Mouse (Mus musculus) cerebellum, adult 8-10 months (tissue): ENCODE results near the gene Syap1.
"Not testable (repeated sequence)": the region's sequence is repeated elsewhere in the genome, so short reads cannot be mapped to it uniquely, and the experiment has no call there.

Experiments
- DNase-seq: peaks from one replicate; pipeline ENCODE4 v3.0.0; 2022

The Syap1 gene

DNA sequence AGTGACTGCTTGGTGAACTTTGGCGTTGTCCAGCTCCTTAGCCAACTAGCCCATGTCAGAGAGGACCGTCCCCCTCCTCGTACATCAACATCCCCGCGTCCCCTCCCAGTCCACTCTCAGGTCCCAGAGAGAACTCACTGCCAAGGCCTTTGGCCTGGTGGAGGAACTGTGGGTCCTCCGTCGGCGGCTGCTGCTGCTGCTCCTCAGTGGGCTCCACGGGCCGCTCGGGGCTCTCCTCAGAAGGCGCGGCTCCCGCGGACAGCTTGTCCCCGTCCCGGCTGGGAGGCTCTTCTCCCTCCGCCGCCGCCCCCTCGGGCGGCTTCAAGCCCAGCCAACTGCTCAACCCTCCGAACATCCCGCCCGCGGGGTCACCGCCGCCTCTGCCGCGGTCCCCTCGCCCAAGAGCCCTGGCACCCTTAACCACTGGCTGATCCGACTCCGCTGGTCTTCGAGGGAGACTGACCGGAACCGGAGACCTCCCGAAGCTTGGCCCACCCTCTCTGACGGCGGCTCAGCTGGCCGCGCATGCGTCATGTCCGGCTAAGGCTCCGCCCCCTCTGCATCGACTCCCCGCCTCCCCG lies at the start of gene Syap1:
TSS of gene Syap1 (minus strand) at position 517 of the 581 bp plus-strand sequence.
- peak; percentile 73 for DNase-seq

DNA sequence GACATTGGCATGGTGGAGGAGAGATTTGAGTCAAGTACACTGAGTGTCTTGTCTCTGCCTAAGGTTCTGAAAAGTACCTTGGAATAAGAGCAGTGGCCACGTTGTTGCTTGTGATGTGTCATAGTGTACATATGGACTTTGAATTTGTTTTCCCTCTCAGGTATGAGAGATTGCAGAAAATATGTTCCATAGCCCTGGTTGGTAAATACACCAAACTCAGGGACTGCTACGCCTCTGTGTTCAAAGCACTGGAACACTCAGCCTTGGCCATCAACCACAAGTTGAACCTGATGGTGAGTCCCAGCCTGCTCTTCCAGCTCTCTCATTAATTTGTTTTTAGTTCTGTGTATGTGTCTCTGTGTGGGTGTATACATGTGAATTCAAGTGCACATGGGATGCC lies 43.2 kb upstream of the Syap1 start:
- no peak for DNase-seq

DNA sequence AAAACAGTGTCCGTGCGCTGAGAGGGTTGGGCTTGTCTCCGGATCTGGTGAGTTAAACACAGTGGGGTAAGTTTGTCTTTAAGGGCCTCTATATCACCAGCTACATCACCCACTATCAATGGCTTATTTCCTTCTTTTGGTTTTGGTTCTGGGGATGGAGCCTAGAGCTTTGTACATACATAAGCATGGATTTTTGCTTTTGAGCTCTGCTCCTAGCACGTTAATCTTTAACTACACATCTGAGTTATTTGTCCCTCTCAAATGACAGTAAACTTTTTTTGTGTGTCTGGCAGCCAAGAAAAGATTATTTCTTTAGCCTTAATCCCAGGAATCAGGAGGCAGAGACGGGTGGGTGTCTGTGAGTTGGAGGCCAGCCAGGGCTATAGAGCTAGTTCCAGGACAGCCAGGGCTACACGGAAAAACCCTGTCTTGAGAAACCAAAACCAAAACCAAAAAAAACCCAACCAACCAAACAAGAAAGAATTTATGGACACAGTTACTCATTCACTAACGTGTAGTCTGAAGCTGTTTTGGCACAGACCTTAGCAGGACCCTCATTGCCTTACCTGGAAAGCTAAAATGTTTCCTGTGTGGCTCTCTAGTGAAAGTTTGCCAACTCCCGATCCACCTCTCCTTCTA lies 33.4 kb upstream of the Syap1 start:
- DNase-seq: no peak

DNA sequence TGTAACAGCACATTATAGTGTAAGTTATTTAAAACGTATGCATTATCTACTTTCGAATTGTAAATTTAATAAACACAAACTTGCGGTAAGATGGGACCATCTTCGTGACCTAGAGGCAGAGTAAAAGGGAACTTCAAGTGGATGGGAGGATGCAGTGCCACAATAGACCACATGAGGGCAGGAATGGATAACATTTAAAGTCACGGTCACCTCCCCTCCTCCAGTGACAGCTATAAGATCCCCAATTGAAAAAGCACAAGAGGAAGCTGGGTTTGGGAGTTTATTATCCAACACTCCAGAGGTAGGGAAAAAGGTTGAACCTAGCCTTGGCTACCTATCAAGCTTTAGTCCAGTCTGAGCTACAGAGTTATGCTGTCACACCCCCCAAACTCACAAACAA lies 27.4 kb upstream of the Syap1 start:
- DNase-seq: peak; percentile 36

DNA sequence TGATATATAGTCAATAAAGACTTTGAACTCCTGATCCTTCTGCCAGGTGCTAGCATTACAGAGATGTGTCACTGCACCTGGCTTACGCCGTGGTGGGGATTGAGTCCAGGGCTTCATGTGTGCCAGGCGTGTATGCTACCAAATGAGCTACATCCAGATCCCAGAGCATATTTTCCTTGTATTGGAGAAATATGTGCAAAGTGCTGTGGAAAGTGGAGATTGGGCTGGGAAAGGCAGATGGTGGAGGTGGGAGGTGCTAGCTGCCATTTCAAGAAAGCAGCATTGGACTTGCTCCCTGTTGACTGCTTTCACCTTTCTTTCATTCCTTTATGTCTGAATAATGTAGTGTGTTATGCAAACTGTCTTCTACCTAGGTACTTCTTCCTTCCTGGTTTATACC lies 25.4 kb upstream of the Syap1 start:
- DNase-seq: no peak

DNA sequence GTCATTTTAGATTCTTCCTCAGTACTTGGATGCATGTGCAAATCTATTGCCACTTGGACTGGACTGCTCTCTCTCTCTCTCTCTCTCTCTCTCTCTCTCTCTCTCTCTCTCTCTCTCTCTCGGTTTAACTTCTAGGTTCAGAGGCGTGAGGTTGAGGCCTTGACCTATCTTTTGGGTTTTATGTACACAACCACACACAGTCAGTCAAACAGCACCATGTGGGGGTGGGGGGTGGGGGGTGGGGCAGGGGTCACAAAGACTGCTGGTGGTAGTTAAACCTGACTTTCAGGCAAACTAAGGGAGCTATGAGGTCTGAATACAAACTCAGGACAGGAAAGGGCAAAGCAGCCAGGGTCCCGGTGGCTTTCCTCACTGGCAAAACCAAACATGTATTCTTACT lies 19.3 kb upstream of the Syap1 start:
- no peak for DNase-seq

DNA sequence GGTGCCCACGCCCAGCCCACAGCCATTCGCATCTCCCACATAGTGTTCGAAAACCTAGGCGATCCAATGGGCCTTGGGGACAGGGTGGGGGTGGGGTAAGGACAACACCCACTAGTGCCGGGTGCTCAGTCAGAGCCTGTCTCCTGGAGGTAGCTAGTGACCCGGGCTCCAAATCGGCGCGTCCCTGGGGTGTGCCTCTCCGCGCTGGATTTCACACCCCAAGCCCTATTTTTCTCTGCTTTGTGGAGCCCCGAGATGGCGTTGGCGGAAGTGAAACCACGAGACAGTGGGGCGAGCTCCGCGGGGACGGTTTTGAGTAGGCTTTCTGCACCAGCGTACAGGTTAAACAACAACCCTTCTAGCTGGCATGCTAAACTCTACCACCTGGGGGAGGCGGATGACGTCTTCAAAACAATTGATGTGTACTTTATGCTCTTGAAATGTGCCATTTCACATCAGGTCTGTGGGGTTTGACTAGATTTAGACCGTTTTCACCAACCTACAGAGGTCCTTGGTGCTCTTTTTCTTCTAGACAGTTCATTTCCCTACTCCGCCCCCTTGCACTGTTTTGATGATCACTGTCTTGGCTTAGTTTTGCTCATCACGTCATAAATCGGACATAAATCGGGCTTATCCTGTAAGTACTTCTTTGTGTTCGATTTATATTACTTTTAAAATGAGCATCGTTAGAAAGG lies 13.9 kb upstream of the Syap1 start:
- peak; percentile 30 for DNase-seq

DNA sequence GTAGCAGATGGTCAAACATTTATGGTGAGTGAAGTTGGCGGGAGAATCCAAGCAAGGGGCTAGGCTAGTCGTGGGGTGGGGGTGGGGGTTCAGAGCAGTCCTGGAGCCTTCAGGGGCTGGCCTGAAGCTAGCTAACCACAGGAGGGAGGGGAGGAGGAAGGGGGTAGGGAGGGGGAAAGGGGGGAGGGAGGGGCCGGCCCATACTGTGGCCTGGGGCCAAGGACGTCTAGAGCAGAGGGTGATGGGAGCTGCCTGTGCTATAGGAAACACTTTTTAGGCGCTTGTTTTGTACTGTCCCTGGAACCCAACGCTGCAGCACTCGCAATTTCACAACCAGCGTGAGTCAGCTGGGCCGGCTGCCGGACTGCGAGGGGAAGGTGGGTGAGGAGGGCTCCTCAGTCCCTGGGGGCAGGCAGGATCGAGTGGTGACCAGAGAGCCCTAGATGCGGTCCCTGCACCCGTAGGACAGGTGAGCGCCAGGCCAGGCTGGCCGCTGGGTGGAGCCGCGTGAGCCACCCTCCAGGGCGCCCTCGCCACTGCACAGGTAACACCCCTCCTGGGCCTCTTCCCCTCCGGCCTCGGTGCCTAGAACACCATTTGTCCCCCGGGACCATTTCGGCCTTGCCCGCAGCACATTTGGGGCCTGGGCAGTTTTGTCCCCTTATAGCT lies 13.3 kb upstream of the Syap1 start:
- peak; percentile 41 for DNase-seq

DNA sequence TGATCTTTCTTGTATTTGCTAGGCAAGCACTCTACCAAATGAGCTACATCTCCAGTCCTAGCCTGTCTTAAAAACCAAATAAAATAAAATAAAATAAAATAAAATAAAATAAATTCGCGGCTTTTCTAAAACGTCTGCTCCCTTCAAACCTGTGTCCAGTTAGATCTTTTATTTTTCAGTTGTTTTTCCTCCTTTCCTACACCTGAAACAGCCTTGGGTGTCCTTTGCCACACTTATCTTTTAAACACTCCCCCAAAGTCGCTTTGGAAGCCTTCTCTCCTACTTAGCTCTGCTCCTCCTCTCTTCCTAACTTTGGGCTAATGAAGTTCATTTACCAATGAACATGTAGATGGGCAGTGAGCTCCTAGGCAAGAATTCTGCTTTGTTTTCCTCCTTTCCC lies 12.7 kb upstream of the Syap1 start, which contains the start of gene Ctps2:
TSS of gene Ctps2 (plus strand) at position 301 of the 400 bp plus-strand sequence.
- no peak for DNase-seq

DNA sequence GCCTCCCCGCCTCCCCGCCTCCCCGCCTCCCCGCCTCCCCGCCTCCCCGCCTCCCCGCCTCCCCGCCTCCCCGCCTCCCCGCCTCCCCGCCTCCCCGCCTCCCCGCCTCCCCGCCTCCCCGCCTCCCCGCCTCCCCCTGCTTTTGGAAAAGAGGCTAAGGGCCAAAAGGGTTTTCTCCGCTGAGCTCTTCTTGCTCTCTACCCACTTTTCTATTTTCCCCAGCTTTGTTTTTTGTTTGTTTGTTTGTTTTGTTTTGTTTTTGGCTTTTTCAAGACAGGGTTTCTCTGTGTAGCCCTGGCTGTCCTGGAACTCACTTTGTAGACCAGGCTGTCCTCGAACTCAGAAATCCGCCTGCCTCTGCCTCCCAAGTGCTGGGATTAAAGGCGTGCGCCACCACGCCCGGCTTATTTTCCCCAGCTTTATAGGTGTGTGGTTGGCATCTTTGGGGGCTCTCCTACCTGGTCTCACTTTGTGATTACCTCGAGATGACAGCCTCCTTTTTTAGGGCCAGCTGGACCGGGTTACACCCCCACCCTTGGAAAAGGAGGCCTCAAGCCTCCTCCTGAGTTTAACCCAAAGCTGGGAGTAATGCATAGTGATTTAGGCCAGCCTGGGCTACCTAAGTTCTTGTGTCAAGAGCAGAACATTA lies 452 bp upstream of the Syap1 start:
- peak; percentile 5 for DNase-seq

DNA sequence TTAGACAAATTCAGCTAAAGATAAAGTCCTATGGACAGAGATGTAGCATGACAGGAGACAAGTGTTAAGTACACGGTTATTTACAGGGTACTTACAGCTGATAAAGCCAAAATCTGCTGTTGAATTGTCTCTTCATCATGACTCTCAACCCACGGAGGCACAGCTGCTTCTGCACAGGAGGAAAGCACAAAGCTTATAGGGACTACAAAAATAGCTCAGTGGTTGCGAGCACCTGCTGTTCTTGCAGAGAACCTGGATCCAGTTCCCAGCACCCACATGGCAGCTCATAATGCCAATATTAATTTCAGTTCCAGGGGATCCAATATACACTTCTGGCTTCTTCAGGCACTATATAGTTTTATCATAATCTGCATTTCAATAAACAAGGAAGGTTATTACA lies 10.0 kb downstream of the Syap1 start:
- no peak for DNase-seq

DNA sequence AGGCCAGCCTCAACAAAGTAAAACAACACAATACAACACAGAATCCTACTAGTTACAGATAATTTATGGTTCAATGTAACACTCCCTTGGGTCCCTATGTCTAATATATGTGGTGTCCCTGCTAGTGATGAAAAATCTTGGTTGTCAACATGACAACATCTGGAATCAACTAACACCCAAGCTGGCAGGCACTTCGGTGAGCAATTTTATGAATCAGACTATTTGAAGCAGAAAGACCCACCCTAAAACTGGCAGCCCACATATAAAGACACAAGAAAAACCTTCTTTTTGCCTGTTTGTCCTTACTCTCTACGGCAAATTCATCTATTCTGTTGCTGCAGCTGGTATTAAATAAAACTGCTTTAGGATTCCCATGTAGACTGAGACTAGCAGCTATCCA lies 14.5 kb downstream of the Syap1 start:
- DNase-seq: no peak

DNA sequence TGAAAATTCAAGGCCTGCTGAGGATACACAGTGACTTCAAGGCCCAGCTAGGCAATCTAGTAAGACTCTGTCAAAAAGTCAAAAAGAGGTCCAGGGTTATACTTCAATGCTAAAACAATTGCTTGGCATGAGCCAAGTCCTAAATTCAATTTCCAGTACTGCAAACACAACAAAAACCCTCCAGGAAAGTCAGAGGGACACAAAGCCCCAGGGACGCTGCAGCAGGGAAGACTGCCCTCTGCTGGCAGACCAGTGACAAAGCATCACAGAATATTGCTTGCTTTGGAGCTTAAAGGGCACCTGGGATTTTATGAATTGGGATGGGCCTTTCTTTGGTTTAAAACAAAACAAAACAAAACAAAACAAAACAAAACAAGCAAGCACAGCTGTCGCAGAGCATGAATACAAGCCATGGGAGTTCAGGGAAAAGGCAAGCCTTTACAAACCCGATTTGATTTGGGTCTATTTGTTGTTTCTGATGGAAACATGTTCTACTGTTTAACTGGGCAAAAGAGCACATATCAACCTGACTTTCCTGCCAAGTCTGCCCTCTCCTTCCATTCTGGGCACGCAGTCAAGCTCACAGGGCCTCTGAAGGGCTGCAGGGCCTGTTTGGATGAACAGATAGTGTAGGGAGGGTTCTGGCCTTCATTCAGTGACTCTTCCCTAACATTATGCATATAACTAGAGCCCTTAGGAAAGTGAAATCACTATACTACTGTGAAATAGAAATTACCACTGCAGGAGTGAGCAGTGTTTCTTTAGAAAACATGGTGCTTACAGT lies 16.3 kb downstream of the Syap1 start:
- DNase-seq: peak; percentile 16

DNA sequence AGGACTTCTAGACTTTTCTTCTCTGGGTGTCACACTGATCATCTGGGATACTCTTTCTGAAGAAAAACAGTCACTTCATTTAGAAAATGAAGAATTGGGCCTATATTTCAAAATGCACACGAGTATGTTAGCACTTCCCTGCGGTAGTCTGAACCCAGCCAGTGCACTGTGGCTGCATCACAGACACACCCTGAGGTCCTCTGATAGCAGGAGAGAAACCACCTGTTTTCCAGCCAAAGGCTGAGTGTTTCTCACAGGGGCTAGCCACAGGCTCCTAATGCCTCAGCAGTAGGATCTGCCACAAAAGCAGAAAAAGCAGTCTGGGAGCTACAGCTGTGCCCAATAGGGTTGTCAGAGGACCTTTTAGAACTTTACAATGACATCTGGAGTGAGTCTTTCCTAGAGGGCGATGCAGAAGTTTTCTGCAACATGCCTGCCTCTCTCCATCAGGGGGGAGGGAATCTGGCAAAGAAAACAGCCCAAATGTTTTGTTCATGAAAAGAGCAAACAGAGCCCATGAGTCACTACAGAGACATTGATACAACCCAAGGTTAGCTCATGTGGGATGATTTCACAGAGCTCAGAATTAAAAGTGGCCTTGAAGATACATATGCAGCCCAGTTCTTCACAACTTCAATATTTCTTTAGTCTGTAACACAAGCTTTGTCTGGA lies 19.8 kb downstream of the Syap1 start:
- DNase-seq: no peak

DNA sequence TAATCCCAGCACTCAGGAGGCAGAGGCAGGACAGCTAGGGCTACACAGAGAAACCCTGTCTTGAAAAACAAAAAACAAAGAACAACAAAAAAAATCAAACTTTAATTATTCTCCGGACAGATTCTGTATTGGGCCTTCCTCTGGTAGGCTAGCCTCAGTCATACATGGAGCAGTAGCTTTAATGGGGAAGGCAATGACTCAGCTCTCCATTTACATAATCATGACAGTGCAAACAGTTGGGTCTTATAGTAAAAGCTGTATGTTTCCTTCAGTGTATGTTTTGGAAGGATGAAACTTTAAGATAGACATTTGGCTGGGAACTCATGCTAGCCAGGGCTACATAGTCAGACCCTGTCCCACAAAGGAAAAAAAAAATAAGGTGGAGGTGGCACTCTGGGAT lies 39.6 kb downstream of the Syap1 start:
- no peak for DNase-seq

DNA sequence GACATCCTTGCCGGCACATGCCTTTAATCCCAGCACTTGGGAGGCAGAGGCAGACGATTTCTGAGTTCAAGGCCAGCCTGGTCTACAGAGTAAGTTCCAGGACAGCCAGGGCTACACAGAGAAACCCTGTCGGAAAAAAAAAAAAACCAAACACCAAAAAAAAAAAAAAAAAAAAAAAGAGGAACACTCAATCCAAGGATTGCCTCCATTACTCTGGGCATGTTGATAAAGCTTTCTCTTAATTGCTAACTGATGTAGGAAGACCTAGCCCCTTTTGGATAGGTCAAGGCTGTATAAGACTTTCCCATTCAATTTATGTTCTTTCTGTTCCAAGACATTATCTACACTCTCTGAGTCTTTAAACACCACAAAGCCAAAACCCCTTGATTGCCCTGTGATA lies 42.7 kb downstream of the Syap1 start:
- DNase-seq: no peak

DNA sequence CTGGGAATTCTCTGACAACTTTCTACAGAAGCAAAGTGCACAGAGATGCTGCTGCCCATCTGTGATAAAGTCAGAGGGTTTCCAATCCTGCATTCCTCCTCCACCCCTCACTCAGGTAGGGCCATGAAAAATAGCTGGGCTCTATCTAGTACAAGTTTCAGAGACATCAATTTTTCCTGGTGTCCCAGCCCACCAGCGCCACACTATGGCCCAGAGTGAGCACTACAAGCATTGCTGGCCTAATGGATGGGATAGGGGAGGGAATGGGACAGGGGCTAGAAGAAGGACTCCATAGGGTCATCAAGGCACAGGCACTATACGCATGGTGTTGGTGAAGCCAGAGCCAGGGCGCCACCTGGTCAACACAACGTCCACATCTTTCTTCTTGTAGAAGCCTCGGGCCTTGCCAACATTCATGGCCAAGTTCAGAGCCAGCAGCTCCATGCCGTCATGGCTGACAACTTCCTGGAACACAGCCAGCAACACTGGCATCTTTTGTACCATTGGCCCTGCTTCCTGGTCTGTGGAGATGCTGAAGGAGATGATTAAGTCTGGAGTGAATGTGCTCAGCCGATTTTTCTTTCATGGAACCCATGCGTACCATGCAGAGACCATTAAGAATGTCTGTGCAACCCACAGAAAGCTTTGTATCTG lies 43.7 kb downstream of the Syap1 start:
- no peak for DNase-seq

DNA sequence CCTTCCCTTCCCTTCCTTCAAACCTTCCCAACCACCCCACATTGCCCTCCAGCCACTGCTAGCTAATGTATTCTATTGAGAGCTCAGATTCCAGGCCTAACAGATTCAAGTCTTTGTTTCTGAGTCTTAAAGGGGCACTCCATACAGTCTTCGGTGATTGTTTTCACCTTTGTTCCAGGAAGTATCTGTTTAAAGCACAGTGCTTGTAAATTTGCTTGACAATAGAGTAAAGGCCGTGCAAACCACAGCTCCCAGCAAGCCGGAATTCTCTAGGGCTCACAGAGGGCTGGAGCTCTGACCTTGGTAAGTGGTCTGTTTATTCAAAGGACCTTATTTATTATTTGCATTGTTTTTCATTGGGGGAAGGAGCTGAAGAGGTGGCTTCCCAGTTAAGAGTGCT lies 56.1 kb downstream of the Syap1 start:
- DNase-seq: no peak

DNA sequence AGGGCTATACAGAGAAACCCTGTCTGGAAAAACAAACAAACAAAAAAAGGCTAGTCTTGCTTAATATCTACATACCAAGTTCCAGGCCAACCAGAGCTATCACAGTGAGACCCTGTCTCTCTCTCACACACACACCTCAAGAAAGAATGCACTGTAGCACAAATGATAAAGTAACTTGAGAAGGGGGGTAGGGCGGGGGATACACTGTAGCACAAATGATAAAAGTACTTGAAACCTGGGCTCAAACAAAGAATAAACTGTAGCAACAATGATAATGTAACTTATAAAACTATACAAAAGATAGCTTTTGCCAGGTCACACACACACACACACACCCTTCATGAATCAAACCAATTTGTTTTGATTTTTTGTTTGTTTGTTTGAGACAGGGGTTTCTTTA lies 56.7 kb downstream of the Syap1 start:
- no peak for DNase-seq

DNA sequence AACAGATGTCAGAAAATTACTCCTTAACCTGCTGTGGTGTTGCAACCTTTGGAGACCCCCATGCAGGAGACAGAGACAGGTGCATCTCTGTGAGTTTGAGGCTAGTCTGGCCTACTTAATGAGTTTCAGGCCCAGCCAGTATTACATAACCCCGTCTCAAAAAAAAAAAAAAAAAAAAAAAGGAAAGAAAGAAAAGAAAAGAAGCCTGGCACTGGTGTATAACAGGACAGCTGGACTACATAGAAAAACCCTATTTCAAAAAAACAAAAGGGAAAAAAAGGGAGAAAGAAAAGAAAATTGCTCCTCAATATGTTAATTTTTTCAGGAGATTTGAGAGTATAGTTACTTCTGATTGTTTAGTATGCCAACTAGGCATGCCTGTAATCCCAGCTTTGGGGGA lies 57.2 kb downstream of the Syap1 start:
- no peak for DNase-seq

DNA sequence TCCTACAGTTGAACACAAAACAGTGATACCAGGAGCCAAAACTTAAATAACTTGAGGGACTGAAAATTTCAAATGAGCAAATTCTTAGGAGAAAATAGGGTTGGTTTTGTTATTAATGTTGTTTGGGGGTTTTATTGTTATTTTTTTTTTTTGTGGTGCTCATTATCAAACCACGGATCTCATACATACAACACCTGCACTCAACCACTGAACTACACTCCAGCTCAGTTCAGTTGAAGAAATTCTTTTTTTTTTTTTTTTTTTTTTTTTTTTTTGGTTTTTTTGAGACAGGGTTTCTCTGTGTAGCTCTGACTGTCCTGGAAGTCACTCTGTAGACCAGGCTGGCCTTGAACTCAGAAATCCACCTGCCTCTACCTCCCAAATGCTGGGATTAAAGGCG lies 57.9 kb downstream of the Syap1 start:
- not testable (repeated sequence) for DNase-seq
